In the genomic region with DNA sequence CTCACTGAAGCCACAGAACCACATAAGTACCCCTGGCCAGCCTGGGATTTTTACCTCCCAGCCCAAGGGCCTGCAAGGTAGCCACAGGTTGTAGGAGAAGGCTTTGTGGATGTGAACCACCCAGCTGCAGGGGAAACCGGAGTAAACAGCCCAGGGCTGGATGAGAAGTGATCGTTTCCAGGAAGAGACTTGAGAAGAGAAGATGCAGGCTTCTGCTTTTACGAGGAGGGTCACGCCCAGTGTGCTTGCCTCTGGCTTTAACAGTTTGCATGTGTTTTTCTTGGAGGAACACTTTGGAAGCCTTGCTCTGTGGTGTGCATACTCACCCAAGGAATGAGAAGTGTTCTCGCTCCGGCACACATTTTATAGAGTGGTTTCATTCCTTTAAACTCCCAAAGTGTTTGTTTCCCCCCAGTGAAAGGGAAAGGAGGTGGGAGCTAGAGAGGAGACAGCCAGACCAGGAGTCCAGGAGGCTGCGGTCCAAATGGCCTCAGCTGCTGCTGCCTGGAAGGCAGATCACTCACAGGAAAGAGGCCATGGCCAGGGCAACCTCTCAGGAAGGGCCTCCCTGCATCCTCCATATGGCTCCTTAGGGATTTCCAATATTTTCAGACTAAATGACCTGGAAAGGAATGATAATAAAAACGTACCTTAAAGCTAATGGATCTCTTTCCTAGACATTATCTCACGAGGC, we compare ENCODE assay signal across 9 mouse cellular contexts.
DNase-seq lines count a peak whose midpoint lies in the region; ATAC-seq and TF ChIP-seq lines count a peak whose summit lies in the region.
"Had no signal": no experiment of that assay in that cellular context is flagged by ENCODE, and none has a peak within 500 bp of the region (broad histone marks: within the 10 kb centered on the region; RNA-seq: fewer than 3 reads in every experiment).

No protein-coding gene starts in this region.

- TF ChIP-seq CTCF in intestine, postnatal 0 days (IDR thresholded peaks at IDR 0.05; ENCODE audit: low read depth): no peak

- H3K36me3 ChIP-seq in intestine, embryonic 14.5 days (ENCODE audit: control insufficient read depth, insufficient read depth, low read length): no peaks in the 10 kb centered on the region
- H3K36me3 ChIP-seq in intestine, postnatal 0 days (ENCODE audit: control insufficient read depth, insufficient read depth): no peaks in the 10 kb centered on the region
- H3K36me3 ChIP-seq in limb, embryonic 12.5 days: no peaks in the 10 kb centered on the region
- no peaks in the 10 kb centered on the region for H3K36me3 ChIP-seq in forebrain, embryonic 11.5 days (ENCODE audit: control insufficient read depth, insufficient read depth, low read length)
- H3K36me3 ChIP-seq: liver, embryonic 13.5 days had no signal

- H3K9me3 ChIP-seq in intestine, embryonic 14.5 days (ENCODE audit: control insufficient read depth, low read length): no peaks in the 10 kb centered on the region
- H3K9me3 ChIP-seq in intestine, postnatal 0 days (ENCODE audit: control insufficient read depth): no peaks in the 10 kb centered on the region
- no peaks in the 10 kb centered on the region for H3K9me3 ChIP-seq in limb, embryonic 12.5 days
- H3K9me3 ChIP-seq in forebrain, embryonic 11.5 days (ENCODE audit: control insufficient read depth, low read length): no peaks in the 10 kb centered on the region
- H3K9me3 ChIP-seq: liver, embryonic 13.5 days had no signal

- peaks cover 3% of the 10 kb centered on the region; the same call in 1 of the 2 replicates for H3K4me1 ChIP-seq in intestine, embryonic 14.5 days (replicated peaks; ENCODE audit: control insufficient read depth, insufficient read depth, low read length)
- 0 out of 2 replicates have a peak, but pooled peaks cover 3% of the 10 kb centered on the region for H3K4me1 ChIP-seq in intestine, postnatal 0 days (replicated peaks; ENCODE audit: control insufficient read depth, insufficient read depth, low read length)
- peaks cover 22% of the 10 kb centered on the region for H3K4me1 ChIP-seq in limb, embryonic 12.5 days (replicated peaks)
- H3K4me1 ChIP-seq in forebrain, embryonic 11.5 days (replicated peaks; ENCODE audit: control insufficient read depth, insufficient read depth, low read length): no peaks in the 10 kb centered on the region
- H3K4me1 ChIP-seq: liver, embryonic 13.5 days had no signal

- intact Hi-C loops in gastrocnemius, postnatal 36 days (cut with DNase I): no loop called here

- H3K27me3 ChIP-seq in intestine, embryonic 14.5 days (replicated peaks; ENCODE audit: control insufficient read depth, insufficient read depth, low read length): no peaks in the 10 kb centered on the region
- no peaks in the 10 kb centered on the region for H3K27me3 ChIP-seq in intestine, postnatal 0 days (replicated peaks; ENCODE audit: control insufficient read depth, insufficient read depth, low read length)
- no peaks in the 10 kb centered on the region for H3K27me3 ChIP-seq in limb, embryonic 12.5 days
- no peaks in the 10 kb centered on the region for H3K27me3 ChIP-seq in forebrain, embryonic 11.5 days (ENCODE audit: control insufficient read depth, insufficient read depth, low read length)
- H3K27me3 ChIP-seq: liver, embryonic 13.5 days had no signal

- 24% methylated on average over 9 of the region's 9 CpGs for WGBS in intestine, embryonic 14.5 days
- WGBS in intestine, postnatal 0 days: 34% methylated on average over 9 of the region's 9 CpGs
- 12% methylated on average over 9 of the region's 9 CpGs for WGBS in limb, embryonic 12.5 days
- WGBS in forebrain, embryonic 11.5 days: 81% methylated on average over 9 of the region's 9 CpGs

- no peak overlapping the region for H3K4me3 ChIP-seq in intestine, embryonic 14.5 days (ENCODE audit: low read depth, low read length)
- H3K4me3 ChIP-seq in intestine, postnatal 0 days (ENCODE audit: low read depth, low read length): no peak overlapping the region
- H3K4me3 ChIP-seq in limb, embryonic 12.5 days (replicated peaks): no peak overlapping the region
- no peak overlapping the region for H3K4me3 ChIP-seq in forebrain, embryonic 11.5 days (ENCODE audit: low read depth, low read length)
- H3K4me3 ChIP-seq: liver, embryonic 13.5 days had no signal

- ATAC-seq in intestine, embryonic 14.5 days (replicated peaks; ENCODE audit: low FRiP score, low TSS enrichment, low read depth): no peak
- no peak for ATAC-seq in intestine, postnatal 0 days
- peak; percentile 84 for ATAC-seq in limb, embryonic 12.5 days (ENCODE audit: insufficient number of reproducible peaks, insufficient read depth, low FRiP score, low TSS enrichment, low read depth)
- no peak for ATAC-seq in megakaryocyte-erythroid progenitor cell, adult 5-6 weeks (replicated peaks; ENCODE audit: low FRiP score, low TSS enrichment, poor library complexity, severe bottlenecking)
- no peak for ATAC-seq in forebrain, embryonic 11.5 days (replicated peaks; ENCODE audit: low FRiP score)

- H3K27ac ChIP-seq in intestine, embryonic 14.5 days (ENCODE audit: low read depth): no peak overlapping the region
- H3K27ac ChIP-seq in intestine, postnatal 0 days (ENCODE audit: low read depth, low read length): no peak overlapping the region
- H3K27ac ChIP-seq in limb, embryonic 12.5 days: peak overlapping the region; percentile 82
- H3K27ac ChIP-seq in forebrain, embryonic 11.5 days (ENCODE audit: low read depth, low read length): no peak overlapping the region
- H3K27ac ChIP-seq: liver, embryonic 13.5 days had no signal

- no peak overlapping the region for H3K9ac ChIP-seq in intestine, embryonic 14.5 days (ENCODE audit: low read length)
- no peak overlapping the region for H3K9ac ChIP-seq in intestine, postnatal 0 days (ENCODE audit: low read depth, low read length)
- no peak overlapping the region for H3K9ac ChIP-seq in limb, embryonic 12.5 days (replicated peaks)
- no peak overlapping the region for H3K9ac ChIP-seq in forebrain, embryonic 11.5 days (ENCODE audit: low read length)
- H3K9ac ChIP-seq: liver, embryonic 13.5 days had no signal

- DNase-seq in intestine, embryonic 14.5 days (ENCODE audit: low spot score): peak; percentile 56
- peak; percentile 35 for DNase-seq in embryo, embryonic 10.5 days (ENCODE audit: low spot score)
- peak; percentile 24 to 52 for DNase-seq in gastrocnemius, postnatal 36 days
- DNase-seq in cerebellum, adult 18-20 months: no peak
- no peak for DNase-seq in forebrain, embryonic 11.5 days (ENCODE audit: low spot score)
- DNase-seq: liver, embryonic 13.5 days had no signal

- no peak overlapping the region for H3K4me2 ChIP-seq in intestine, embryonic 14.5 days (ENCODE audit: low read length)
- no peak overlapping the region for H3K4me2 ChIP-seq in intestine, postnatal 0 days (replicated peaks; ENCODE audit: low read depth)
- H3K4me2 ChIP-seq in limb, embryonic 12.5 days: peak overlapping the region; percentile 30
- H3K4me2 ChIP-seq in forebrain, embryonic 11.5 days (ENCODE audit: low read depth, low read length, severe bottlenecking): no peak overlapping the region
- H3K4me2 ChIP-seq: liver, embryonic 13.5 days had no signal

Comparison
In these comparisons a context has a peak if more than half of its experiments do, and no peak if none do; other contexts are left out.
1. DNase-seq: peak in intestine, embryonic 14.5 days (single experiment), embryo, embryonic 10.5 days (single experiment) and gastrocnemius, postnatal 36 days (2 of 2); none in cerebellum, adult 18-20 months (0 of 2) and forebrain, embryonic 11.5 days (single experiment).